Mouse (Mus musculus): ENCODE results near the gene 1700013G24Rik.

DNA sequence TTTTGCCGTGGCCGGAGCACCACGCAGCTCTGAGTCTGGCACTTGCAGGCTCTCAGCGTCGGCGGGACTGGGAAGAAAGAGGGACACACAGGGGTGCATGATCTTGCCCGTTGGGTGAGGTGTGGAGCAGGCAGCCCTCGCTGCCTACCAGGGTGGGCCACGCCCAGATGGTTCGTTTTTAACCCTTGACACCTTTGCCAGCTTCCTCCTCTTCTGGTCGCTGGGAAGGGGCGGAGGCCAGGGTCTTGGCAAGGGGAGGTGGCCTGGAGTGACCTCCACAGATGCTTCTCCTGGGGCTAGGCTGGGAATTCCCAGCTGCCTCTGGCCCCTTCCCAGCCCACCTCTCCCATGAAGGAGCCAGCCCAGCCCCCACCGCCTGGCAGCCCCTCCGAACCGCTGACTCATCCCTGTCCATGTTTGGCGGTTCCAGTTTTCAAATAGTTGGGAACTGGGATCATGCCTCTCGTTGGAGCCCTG is 23.7 kb downstream of the 1700013G24Rik start:
- TF ChIP-seq CTCF (IDR thresholded peaks at IDR 0.05; ENCODE audit: low read depth) (no peak), EP300 (optimal IDR thresholded peaks at IDR 0.05) (no peak)

Data from stomach, postnatal 0 days (tissue).